Mouse (Mus musculus): Measurements from ENCODE around the gene Olfr141. TPM values are rescaled to one million over a fixed set of nuclear protein-coding genes. Genes with fewer than 3 reads are reported as not detected.

Olfr141 gene
- total RNA-seq (2018; cell fraction: chromatin; rRNA removed) = not detected
- total RNA-seq (2018; cell fraction: cytosol; rRNA removed) = not detected
- not detected for total RNA-seq (2018; cell fraction: nucleus; rRNA removed)
- polyA plus RNA-seq (2018) = not detected in 3 replicates

GRCm38 (mm10) chr2:86809918-86810317, at the start of gene Olfr141:
TSS of gene Olfr141 (minus strand) at chr2:86810018.
- Histone ChIP-seq H3K79me2 (ENCODE audit: inconsistent target) (no peaks in the 10 kb centered on the region), H3K4me3 (ENCODE audit: inconsistent target) (no peak within 1 kb of the TSS), H3K27ac (no peak within 1 kb of the TSS), H3K36me3 (ENCODE audit: inconsistent target) (no peaks in the 10 kb centered on the region)

- Histone ChIP-seq H3K79me2 (ENCODE audit: inconsistent target) (no peaks in the 10 kb centered on the region), H3K36me3 (ENCODE audit: inconsistent target) (no peaks in the 10 kb centered on the region), H3K27ac (no peak within 1 kb of the TSS), H3K4me3 (ENCODE audit: inconsistent target) (no peak within 1 kb of the TSS)
- WGBS (ENCODE audit: missing documents) = 88% methylated on average over 3 of the region's 3 CpGs
These were observed 41.8 kb upstream of the Olfr141 start, which contains the start of gene Olfr1095 for GRCm38 (mm10) chr2:86851596-86851995. TSS of gene Olfr1095 (minus strand) at chr2:86851696.

- Histone ChIP-seq H3K79me2 (ENCODE audit: inconsistent target) (no peaks in the 10 kb centered on the region), H3K27ac (no peak within 1 kb of the TSS), H3K36me3 (ENCODE audit: inconsistent target) (no peaks in the 10 kb centered on the region), H3K4me3 (ENCODE audit: inconsistent target) (no peak within 1 kb of the TSS)
These were observed 14.5 kb upstream of the Olfr141 start, which contains the start of gene Olfr1094 for GRCm38 (mm10) chr2:86824363-86824762. TSS of gene Olfr1094 (plus strand) at chr2:86824663.

GRCm38 (mm10) chr2:86782179-86782578, 27.6 kb downstream of the Olfr141 start, which contains the start of gene Olfr1093:
TSS of gene Olfr1093 (plus strand) at chr2:86782479.
- Histone ChIP-seq H3K79me2 (ENCODE audit: inconsistent target) (no peaks in the 10 kb centered on the region), H3K4me3 (ENCODE audit: inconsistent target) (no peak within 1 kb of the TSS), H3K27ac (no peak within 1 kb of the TSS), H3K36me3 (ENCODE audit: inconsistent target) (no peaks in the 10 kb centered on the region)
- 91% methylated on average over 2 of the region's 2 CpGs for WGBS (ENCODE audit: missing documents)

GRCm38 (mm10) chr2:86761050-86761449, 48.8 kb downstream of the Olfr141 start:
- H3K79me2 ChIP-seq (ENCODE audit: inconsistent target) = no peaks in the 10 kb centered on the region
- H3K4me3 ChIP-seq (ENCODE audit: inconsistent target) = no peak overlapping the region
- no peaks in the 10 kb centered on the region for H3K36me3 ChIP-seq (ENCODE audit: inconsistent target)
- H3K27ac ChIP-seq = no peak overlapping the region
- WGBS (ENCODE audit: missing documents) = 98% methylated on average over 6 of the region's 6 CpGs

GRCm38 (mm10) chr2:86758893-86759292, 50.9 kb downstream of the Olfr141 start, which contains the start of gene Olfr1090:
TSS of gene Olfr1090 (minus strand) at chr2:86758993.
- H3K36me3 ChIP-seq (ENCODE audit: inconsistent target) = no peaks in the 10 kb centered on the region
- H3K4me3 ChIP-seq (ENCODE audit: inconsistent target) = no peak within 1 kb of the TSS
- WGBS (ENCODE audit: missing documents) = 90% methylated on average over 1 of the region's 1 CpGs
- no peak within 1 kb of the TSS for H3K27ac ChIP-seq
- no peaks in the 10 kb centered on the region for H3K79me2 ChIP-seq (ENCODE audit: inconsistent target)

Other genes with a start within 250 kb of the Olfr141 start
- gene Olfr1082, start 211.1 kb downstream of the Olfr141 start, polyA plus RNA-seq (2018) = not detected in 3 replicates
- not detected in 3 replicates for gene Olfr1084, start 170.3 kb downstream of the Olfr141 start, polyA plus RNA-seq (2018)
- gene Olfr1085, start 148.0 kb downstream of the Olfr141 start, polyA plus RNA-seq (2018) = not detected in 3 replicates
- gene Olfr1086, start 129.9 kb downstream of the Olfr141 start, polyA plus RNA-seq (2018) = not detected in 3 replicates
- not detected in 3 replicates for gene Olfr1087, start 111.6 kb downstream of the Olfr141 start, polyA plus RNA-seq (2018)
- not detected in 3 replicates for gene Olfr1089, start 76.3 kb downstream of the Olfr141 start, polyA plus RNA-seq (2018)
- not detected in 3 replicates for gene Olfr1090, start 51.0 kb downstream of the Olfr141 start, polyA plus RNA-seq (2018)
- not detected in 3 replicates for gene Olfr1093, start 27.5 kb downstream of the Olfr141 start, polyA plus RNA-seq (2018)
- gene Olfr1094, start 14.6 kb upstream of the Olfr141 start, polyA plus RNA-seq (2018) = not detected in 3 replicates
- gene Olfr1095, start 41.7 kb upstream of the Olfr141 start, polyA plus RNA-seq (2018) = not detected in 3 replicates
- not detected in 3 replicates for gene Gm13723, start 64.8 kb upstream of the Olfr141 start, polyA plus RNA-seq (2018)
- gene Olfr1097, start 82.2 kb upstream of the Olfr141 start, polyA plus RNA-seq (2018) = not detected in 3 replicates
- not detected in 3 replicates for gene Olfr1098, start 114.5 kb upstream of the Olfr141 start, polyA plus RNA-seq (2018)
- gene Olfr1099, start 150.7 kb upstream of the Olfr141 start, polyA plus RNA-seq (2018) = not detected in 3 replicates
- gene Olfr1100, start 169.9 kb upstream of the Olfr141 start, polyA plus RNA-seq (2018) = not detected in 3 replicates
- not detected in 3 replicates for gene Olfr1101, start 181.2 kb upstream of the Olfr141 start, polyA plus RNA-seq (2018)
- gene Olfr1102, start 188.4 kb upstream of the Olfr141 start, polyA plus RNA-seq (2018) = not detected in 3 replicates
- not detected in 3 replicates for gene Olfr1104, start 217.1 kb upstream of the Olfr141 start, polyA plus RNA-seq (2018)
- gene Olfr1105, start 226.5 kb upstream of the Olfr141 start, polyA plus RNA-seq (2018) = not detected in 3 replicates
- not detected in 3 replicates for gene Olfr1106, start 242.3 kb upstream of the Olfr141 start, polyA plus RNA-seq (2018)

All from macrophage (primary cell).